Mouse (Mus musculus) brain, embryonic 14.5 days (tissue): ENCODE data around the gene Spata5. TPM values are rescaled to one million over a fixed set of nuclear protein-coding genes. Genes with fewer than 3 reads are reported as not detected.

Source experiments
- DNase-seq: peaks from one replicate; pipeline ENCODE4 v3.0.0-alpha.2; 2011; ENCODE audit warnings: low read depth
- CTCF ChIP-seq: fragments of 200-500 bp; IDR thresholded peaks from 2 replicates; pipeline ENCODE4 v1.5.1; 2012; ENCODE audit warnings: inconsistent platforms, mild to moderate bottlenecking, moderate library complexity, borderline replicate concordance; ENCODE audit not compliant: insufficient read depth, insufficient read length; ENCODE audit errors: extremely low read depth
- POLR2A ChIP-seq: fragments of 200-500 bp; IDR thresholded peaks from 2 replicates; pipeline ENCODE4 v1.6.1; 2012; ENCODE audit warnings: mild to moderate bottlenecking, inconsistent platforms, borderline replicate concordance; ENCODE audit not compliant: poor library complexity, insufficient read depth, insufficient read length, severe bottlenecking; ENCODE audit errors: extremely low read depth
- polyA plus RNA-seq: library from polyadenylated mRNA; depleted of rRNA; stranded (reverse); fragments of >200 nt; gene quantifications from 2 replicates; pipeline ENCODE4 v1.2.3, GENCODE M21; 2012

The Spata5 gene
- polyA plus RNA-seq, 1 experiment, result 12.3 TPM

DNA sequence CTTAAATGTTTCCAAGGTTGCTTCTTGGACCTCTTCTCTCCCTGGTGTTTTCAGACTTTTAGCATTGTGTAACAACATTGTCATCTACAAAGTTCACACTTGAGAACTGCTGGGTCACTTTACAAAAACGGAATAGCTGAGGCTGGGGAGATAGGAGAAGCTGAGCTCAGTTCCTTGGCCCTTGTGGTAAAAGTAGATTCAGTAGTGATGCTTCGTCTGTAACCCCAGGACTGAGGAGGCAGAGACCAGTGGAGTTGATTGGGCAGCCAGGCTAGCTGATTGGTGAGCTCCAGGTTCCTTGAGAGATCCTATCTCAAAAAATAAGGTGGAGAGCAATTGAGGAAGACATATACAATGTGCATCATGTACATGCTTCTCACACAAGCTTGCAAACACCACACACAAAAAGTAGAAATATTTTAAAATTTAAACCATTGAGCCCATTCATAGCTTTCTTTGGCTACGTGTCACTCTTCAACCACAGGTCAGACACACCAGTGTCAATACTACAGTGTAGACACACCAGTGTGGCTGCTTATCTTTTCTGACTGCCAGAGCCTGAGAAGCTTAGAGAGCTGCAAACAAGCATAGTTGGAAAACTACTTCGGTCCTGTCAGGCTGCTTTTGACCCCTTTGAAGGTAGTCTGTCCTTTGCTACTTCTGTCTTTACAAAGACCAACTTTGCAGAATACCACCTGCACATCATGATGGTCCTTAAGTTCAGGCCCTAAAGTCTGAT is 138.2 kb downstream of the Spata5 start:
- no peak for DNase-seq
- no peak for TF ChIP-seq POLR2A
- no peak for TF ChIP-seq CTCF

GRCm38 (mm10) chr3:37559339-37559738 is 139.6 kb downstream of the Spata5 start:
- no peak for DNase-seq
- TF ChIP-seq POLR2A (no peak), CTCF (no peak)

GRCm38 (mm10) chr3:37561466-37561865 is 141.8 kb downstream of the Spata5 start:
- DNase-seq, result no peak
- no peak for TF ChIP-seq CTCF
- TF ChIP-seq POLR2A, result no peak

- no peak for DNase-seq
- TF ChIP-seq POLR2A, result no peak
- no peak for TF ChIP-seq CTCF
Measured at GRCm38 (mm10) chr3:37566097-37566496, 146.4 kb downstream of the Spata5 start.

- no peak for DNase-seq
- no peak for TF ChIP-seq POLR2A
- TF ChIP-seq CTCF, result no peak
Measured at GRCm38 (mm10) chr3:37567505-37567904, 147.8 kb downstream of the Spata5 start.

DNA sequence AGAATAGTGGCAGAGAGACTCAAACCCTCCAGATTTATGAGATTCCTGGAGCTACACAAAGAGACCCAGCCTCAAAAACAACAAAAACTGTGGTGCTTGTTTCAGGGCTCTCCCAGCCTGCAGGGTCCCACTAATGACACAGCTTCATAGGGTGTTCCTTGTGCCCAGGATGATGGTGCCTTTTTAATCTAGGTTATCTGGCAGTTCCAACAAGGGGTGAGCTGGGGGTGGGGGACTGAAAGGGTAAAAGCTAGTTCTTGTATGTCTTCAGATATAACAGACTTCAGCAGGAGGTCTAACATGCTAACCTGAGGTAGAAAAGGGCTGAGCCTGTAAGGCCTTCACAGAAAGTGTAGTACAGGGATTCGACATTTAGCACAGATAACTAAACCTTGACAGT is 149.1 kb downstream of the Spata5 start:
- DNase-seq, result no peak
- TF ChIP-seq POLR2A (no peak), CTCF (no peak)

GRCm38 (mm10) chr3:37569661-37570566 is 150.2 kb downstream of the Spata5 start:
- peak; percentile 86 for DNase-seq
- TF ChIP-seq POLR2A (no peak), CTCF (no peak)

DNA sequence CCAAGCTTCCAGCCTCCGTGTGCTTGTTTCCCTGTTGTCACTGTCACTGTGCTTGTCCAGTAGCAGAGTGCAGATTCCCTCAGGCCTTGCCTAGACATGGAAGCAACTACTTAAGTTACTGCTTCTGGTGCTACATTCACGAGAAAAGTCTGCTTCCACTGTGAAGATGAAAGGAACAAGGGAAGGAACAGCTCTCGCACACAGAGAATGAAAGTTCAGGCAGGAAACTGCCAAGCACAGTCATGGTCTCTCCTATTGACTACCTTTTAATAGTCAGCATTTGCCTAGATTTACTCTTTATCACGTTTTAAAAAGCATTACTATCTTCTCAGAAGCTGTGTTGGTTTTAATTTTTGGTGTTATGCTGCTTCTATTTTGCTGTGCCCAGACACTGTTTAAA is 151.9 kb downstream of the Spata5 start:
- TF ChIP-seq POLR2A, result no peak
- TF ChIP-seq CTCF, result no peak
- peak; percentile 11 for DNase-seq

GRCm38 (mm10) chr3:37572066-37572465 is 152.4 kb downstream of the Spata5 start:
- TF ChIP-seq POLR2A, result no peak
- TF ChIP-seq CTCF, result no peak
- DNase-seq, result peak; percentile 15

DNA sequence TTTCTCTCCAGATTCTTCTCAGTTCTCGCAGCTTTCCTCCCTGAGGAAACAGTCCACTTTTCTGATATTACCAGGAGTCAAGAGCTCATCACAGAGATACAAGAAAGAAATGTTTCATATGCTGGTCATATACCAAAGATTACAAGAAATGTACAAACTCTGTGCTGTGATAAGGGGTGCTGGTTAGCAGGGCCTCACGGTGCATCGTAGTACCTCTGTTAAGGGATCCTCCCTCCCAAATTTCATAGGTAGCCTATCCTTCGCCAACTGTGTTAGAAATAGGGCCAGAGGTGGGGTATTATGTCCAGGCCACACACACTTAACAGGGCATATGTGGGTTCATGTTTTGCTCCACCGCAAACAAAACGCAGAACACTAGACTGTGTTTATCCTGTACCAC is 157.1 kb downstream of the Spata5 start:
- DNase-seq, result no peak
- TF ChIP-seq CTCF (no peak), POLR2A (no peak)

GRCm38 (mm10) chr3:37577706-37578105 is 158.0 kb downstream of the Spata5 start:
- DNase-seq, result no peak
- no peak for TF ChIP-seq CTCF
- no peak for TF ChIP-seq POLR2A

DNA sequence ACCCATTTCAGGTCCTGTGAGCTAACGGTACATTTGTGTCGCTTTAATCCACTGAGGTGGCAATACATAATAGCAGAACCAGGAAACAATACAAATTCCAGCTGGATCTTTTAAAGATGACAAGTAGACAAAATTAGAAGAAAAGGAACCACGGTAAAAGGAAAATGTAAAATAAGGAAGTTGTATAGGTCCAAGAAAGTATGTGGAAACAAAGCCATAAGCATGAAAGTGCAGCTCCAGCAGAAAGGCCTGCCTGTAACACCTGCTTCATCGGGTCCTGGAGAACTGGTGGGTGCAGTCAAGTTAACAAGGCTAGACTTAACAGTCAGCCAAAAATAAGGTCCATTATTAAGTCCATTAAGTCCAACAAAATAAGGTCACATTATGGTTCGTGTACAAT is 164.9 kb downstream of the Spata5 start:
- TF ChIP-seq CTCF (no peak), POLR2A (no peak)
- no peak for DNase-seq

DNA sequence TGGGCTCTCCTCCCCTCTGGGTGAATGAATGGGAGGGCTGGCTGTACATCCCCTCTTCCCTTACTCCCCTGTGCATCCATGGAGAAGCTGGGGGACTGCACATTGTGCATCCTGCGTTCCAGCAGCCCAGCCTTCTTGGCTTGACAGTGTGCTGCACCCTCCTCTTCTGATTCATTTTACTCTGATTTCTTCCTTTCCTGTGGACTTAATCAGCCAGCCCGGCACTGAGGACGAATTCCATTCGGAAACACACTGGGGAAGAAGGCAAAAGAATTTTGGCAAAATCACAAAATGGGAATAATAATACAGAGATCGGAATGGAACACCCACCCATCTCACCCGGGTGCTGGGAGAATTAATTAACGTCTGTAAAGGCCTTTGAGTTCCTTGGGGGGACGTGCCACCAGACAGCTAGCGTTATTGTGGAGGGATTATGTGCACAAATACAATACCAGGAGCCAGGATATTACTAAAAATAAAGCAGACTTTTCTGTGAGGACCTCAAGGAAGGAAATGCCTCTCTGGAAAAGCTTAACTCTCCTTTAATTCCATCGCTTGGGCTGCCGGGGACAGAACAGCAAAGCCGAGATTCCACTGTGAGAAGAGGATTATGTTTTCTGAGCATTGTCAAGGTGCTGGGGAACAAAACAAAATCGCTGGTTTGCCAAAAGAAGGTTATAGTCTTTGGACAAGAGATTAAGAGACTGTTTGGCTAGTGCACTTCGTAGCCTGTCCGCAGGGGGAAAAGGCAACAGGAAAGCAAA is 166.5 kb downstream of the Spata5 start:
- TF ChIP-seq POLR2A (no peak), CTCF (peak; percentile 7; the same call in 1 of the 2 replicates)

GRCm38 (mm10) chr3:37586731-37587578 is 167.3 kb downstream of the Spata5 start:
- peak; percentile 77 for DNase-seq
- TF ChIP-seq CTCF (no peak), POLR2A (no peak)

More for the DNA sequence above, 166.5 kb downstream of the Spata5 start:
- DNase-seq, result peak; percentile 88
